Mouse (Mus musculus): ENCODE measurements around the gene Meis1. TPM values are rescaled to one million over a fixed set of nuclear protein-coding genes. Genes with fewer than 3 reads are reported as not detected.
A peak's percentile ranks its signal among the peaks of the same experiment; 100 is the strongest.

Gene Meis1
- polyA plus RNA-seq, 1 experiment from 2014 or later, result 34.6 TPM

GRCm38 (mm10) chr11:19010396-19010811 lies 8.4 kb downstream of the Meis1 start:
- Histone ChIP-seq H3K4me3 (ENCODE audit: low read depth, low read length) (no peak overlapping the region), H3K27me3 (ENCODE audit: control insufficient read depth, insufficient read depth, low read depth, low read length) (peaks cover 18% of the 10 kb centered on the region), H3K27ac (ENCODE audit: low read length) (peak overlapping the region; percentile 20; the same call in 1 of the 2 replicates), H3K4me1 (ENCODE audit: control insufficient read depth, insufficient read depth, low read length) (peaks cover 13% of the 10 kb centered on the region), H3K9me3 (replicated peaks; ENCODE audit: control insufficient read depth, low read length, poor library complexity, severe bottlenecking) (no peaks in the 10 kb centered on the region), H3K36me3 (ENCODE audit: control insufficient read depth, insufficient read depth, low read length) (no peaks in the 10 kb centered on the region), H3K9ac (ENCODE audit: low read depth, low read length) (peak overlapping the region; percentile 7; the same call in 1 of the 2 replicates), H3K4me2 (ENCODE audit: low read length) (peak overlapping the region; percentile 44)
- no peak for ATAC-seq
- WGBS, result 18% methylated on average over 14 of the region's 14 CpGs

GRCm38 (mm10) chr11:19009536-19010395 lies 9.0 kb downstream of the Meis1 start:
- ATAC-seq, result no peak
- peak overlapping the region; percentile 7; the same call in 1 of the 2 replicates for H3K9ac ChIP-seq (ENCODE audit: low read depth, low read length)
- 0 out of 2 replicates have a peak overlapping the region, but pooled peaks have one; percentile 20 for H3K27ac ChIP-seq (ENCODE audit: low read length)

GRCm38 (mm10) chr11:19008610-19009384 lies 10.0 kb downstream of the Meis1 start:
- H3K9me3 ChIP-seq (replicated peaks; ENCODE audit: control insufficient read depth, low read length, poor library complexity, severe bottlenecking), result no peaks in the 10 kb centered on the region
- H3K27me3 ChIP-seq (ENCODE audit: control insufficient read depth, insufficient read depth, low read depth, low read length), result peaks cover 18% of the 10 kb centered on the region
- ATAC-seq, result no peak
- 34% methylated on average over 13 of the region's 13 CpGs for WGBS
- no peak overlapping the region for H3K27ac ChIP-seq (ENCODE audit: low read length)
- no peaks in the 10 kb centered on the region for H3K36me3 ChIP-seq (ENCODE audit: control insufficient read depth, insufficient read depth, low read length)
- peak overlapping the region; percentile 16 for H3K4me3 ChIP-seq (ENCODE audit: low read depth, low read length)
- peaks cover 13% of the 10 kb centered on the region; the same call in 1 of the 2 replicates for H3K4me1 ChIP-seq (ENCODE audit: control insufficient read depth, insufficient read depth, low read length)
- H3K4me2 ChIP-seq (ENCODE audit: low read length), result peak overlapping the region; percentile 27
- H3K9ac ChIP-seq (ENCODE audit: low read depth, low read length), result peak overlapping the region; percentile 30; the same call in 1 of the 2 replicates

More at GRCm38 (mm10) chr11:19009536-19010395, 9.0 kb downstream of the Meis1 start:
- peaks cover 13% of the 10 kb centered on the region; the same call in 1 of the 2 replicates for H3K4me1 ChIP-seq (ENCODE audit: control insufficient read depth, insufficient read depth, low read length)
- no peak overlapping the region for H3K4me3 ChIP-seq (ENCODE audit: low read depth, low read length)
- peak overlapping the region; percentile 44 for H3K4me2 ChIP-seq (ENCODE audit: low read length)
- no peaks in the 10 kb centered on the region for H3K9me3 ChIP-seq (replicated peaks; ENCODE audit: control insufficient read depth, low read length, poor library complexity, severe bottlenecking)
- peaks cover 18% of the 10 kb centered on the region for H3K27me3 ChIP-seq (ENCODE audit: control insufficient read depth, insufficient read depth, low read depth, low read length)
- 26% methylated on average over 17 of the region's 17 CpGs for WGBS
- no peaks in the 10 kb centered on the region for H3K36me3 ChIP-seq (ENCODE audit: control insufficient read depth, insufficient read depth, low read length)

GRCm38 (mm10) chr11:19007541-19008424 lies 11.0 kb downstream of the Meis1 start:
- no peaks in the 10 kb centered on the region for H3K9me3 ChIP-seq (replicated peaks; ENCODE audit: control insufficient read depth, low read length, poor library complexity, severe bottlenecking)
- H3K9ac ChIP-seq (ENCODE audit: low read depth, low read length), result peak overlapping the region; percentile 8
- H3K4me2 ChIP-seq (ENCODE audit: low read length), result peak overlapping the region; percentile 51
- ATAC-seq, result peak; percentile 28; the same call in 1 of the 2 replicates
- H3K27me3 ChIP-seq (ENCODE audit: control insufficient read depth, insufficient read depth, low read depth, low read length), result peaks cover 11% of the 10 kb centered on the region
- peak overlapping the region; percentile 23 for H3K4me3 ChIP-seq (ENCODE audit: low read depth, low read length)
- H3K27ac ChIP-seq (ENCODE audit: low read length), result peak overlapping the region; percentile 39; the same call in 1 of the 2 replicates
- no peaks in the 10 kb centered on the region for H3K36me3 ChIP-seq (ENCODE audit: control insufficient read depth, insufficient read depth, low read length)
- 11% methylated on average over 45 of the region's 45 CpGs for whole genome bisulfite sequencing
- H3K4me1 ChIP-seq (ENCODE audit: control insufficient read depth, insufficient read depth, low read length), result peaks cover 12% of the 10 kb centered on the region; the same call in 1 of the 2 replicates

GRCm38 (mm10) chr11:19007068-19007467 lies 11.7 kb downstream of the Meis1 start:
- ATAC-seq, result no peak
- Histone ChIP-seq H3K4me1 (ENCODE audit: control insufficient read depth, insufficient read depth, low read length) (peaks cover 11% of the 10 kb centered on the region; the same call in 1 of the 2 replicates), H3K9ac (ENCODE audit: low read depth, low read length) (no peak overlapping the region), H3K4me3 (ENCODE audit: low read depth, low read length) (no peak overlapping the region), H3K36me3 (ENCODE audit: control insufficient read depth, insufficient read depth, low read length) (no peaks in the 10 kb centered on the region), H3K4me2 (ENCODE audit: low read length) (no peak overlapping the region), H3K9me3 (replicated peaks; ENCODE audit: control insufficient read depth, low read length, poor library complexity, severe bottlenecking) (no peaks in the 10 kb centered on the region), H3K27ac (ENCODE audit: low read length) (no peak overlapping the region), H3K27me3 (ENCODE audit: control insufficient read depth, insufficient read depth, low read depth, low read length) (peaks cover 9% of the 10 kb centered on the region)
- WGBS, result 48% methylated on average over 5 of the region's 5 CpGs

- no peak for ATAC-seq
- H3K4me2 ChIP-seq (ENCODE audit: low read length), result no peak overlapping the region
- WGBS, result 40% methylated on average over 3 of the region's 3 CpGs
- no peak overlapping the region for H3K4me3 ChIP-seq (ENCODE audit: low read depth, low read length)
- H3K4me1 ChIP-seq (ENCODE audit: control insufficient read depth, insufficient read depth, low read length), result peaks cover 11% of the 10 kb centered on the region; the same call in 1 of the 2 replicates
- no peak overlapping the region for H3K9ac ChIP-seq (ENCODE audit: low read depth, low read length)
- H3K27ac ChIP-seq (ENCODE audit: low read length), result no peak overlapping the region
- H3K36me3 ChIP-seq (ENCODE audit: control insufficient read depth, insufficient read depth, low read length), result no peaks in the 10 kb centered on the region
- no peaks in the 10 kb centered on the region for H3K9me3 ChIP-seq (replicated peaks; ENCODE audit: control insufficient read depth, low read length, poor library complexity, severe bottlenecking)
- H3K27me3 ChIP-seq (ENCODE audit: control insufficient read depth, insufficient read depth, low read depth, low read length), result peaks cover 7% of the 10 kb centered on the region
Observed at GRCm38 (mm10) chr11:19005913-19006693, 12.7 kb downstream of the Meis1 start.

- no peaks in the 10 kb centered on the region for H3K9me3 ChIP-seq (replicated peaks; ENCODE audit: control insufficient read depth, low read length, poor library complexity, severe bottlenecking)
- no peak overlapping the region for H3K9ac ChIP-seq (ENCODE audit: low read depth, low read length)
- ATAC-seq, result no peak
- H3K36me3 ChIP-seq (ENCODE audit: control insufficient read depth, insufficient read depth, low read length), result no peaks in the 10 kb centered on the region
- peaks cover 11% of the 10 kb centered on the region; the same call in 1 of the 2 replicates for H3K4me1 ChIP-seq (ENCODE audit: control insufficient read depth, insufficient read depth, low read length)
- no peak overlapping the region for H3K27ac ChIP-seq (ENCODE audit: low read length)
- WGBS, result 86% methylated on average over 9 of the region's 9 CpGs
- H3K4me3 ChIP-seq (ENCODE audit: low read depth, low read length), result no peak overlapping the region
- no peak overlapping the region for H3K4me2 ChIP-seq (ENCODE audit: low read length)
- peaks cover 7% of the 10 kb centered on the region for H3K27me3 ChIP-seq (ENCODE audit: control insufficient read depth, insufficient read depth, low read depth, low read length)
Observed at GRCm38 (mm10) chr11:19005007-19005912, 13.5 kb downstream of the Meis1 start.
